Mouse (Mus musculus): Measurements from ENCODE around the gene Rsph3b. TPM values are rescaled to one million over a fixed set of nuclear protein-coding genes. Genes with fewer than 3 reads are reported as not detected.
A peak's percentile ranks its signal among the peaks of the same experiment; 100 is the strongest.

Rsph3b gene
- polyA plus RNA-seq, 1 experiment: 19.4 TPM

DNA sequence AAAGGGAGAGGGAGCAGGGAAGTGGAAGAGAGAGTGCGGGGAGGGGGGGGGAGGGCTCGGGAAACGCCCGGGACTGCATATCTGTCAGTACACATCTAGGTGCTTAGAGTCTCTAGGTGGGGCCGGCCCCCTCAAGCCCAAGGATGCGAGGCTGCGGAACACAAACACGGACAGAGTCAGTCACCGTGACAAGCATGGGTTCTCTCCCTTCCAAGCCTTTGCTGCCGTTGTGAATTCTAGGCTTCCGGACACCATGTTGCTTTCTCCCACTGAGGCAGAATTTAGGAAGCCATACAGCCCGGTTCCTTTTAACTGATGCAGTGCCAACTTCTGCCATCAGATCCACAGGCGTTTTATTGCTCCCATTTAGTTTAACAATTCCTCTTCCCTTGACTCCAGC is 83.6 kb downstream of the Rsph3b start:
- Histone ChIP-seq H3K36me3 (ENCODE audit: control insufficient read depth, insufficient read depth, low read length) (no peaks in the 10 kb centered on the region), H3K27me3 (ENCODE audit: control insufficient read depth, insufficient read depth, low read length) (no peaks in the 10 kb centered on the region), H3K4me1 (replicated peaks; ENCODE audit: control insufficient read depth, insufficient read depth, low read length) (peaks cover 18% of the 10 kb centered on the region), H3K4me3 (ENCODE audit: control insufficient read depth, insufficient read depth, low read length) (no peak overlapping the region), H3K27ac (ENCODE audit: control insufficient read depth, insufficient read depth, low read length) (no peak overlapping the region)
- no peak for DNase-seq
- TF ChIP-seq POLR2A (IDR thresholded peaks at IDR 0.05; ENCODE audit: control insufficient read depth, extremely low read depth, insufficient read depth, low read length, poor library complexity) (no peak), CTCF (IDR thresholded peaks at IDR 0.05; ENCODE audit: borderline replicate concordance, control insufficient read depth, extremely low read depth, insufficient read depth, low read length, poor library complexity) (no peak)
- WGBS: 87% methylated on average over 13 of the region's 13 CpGs

DNA sequence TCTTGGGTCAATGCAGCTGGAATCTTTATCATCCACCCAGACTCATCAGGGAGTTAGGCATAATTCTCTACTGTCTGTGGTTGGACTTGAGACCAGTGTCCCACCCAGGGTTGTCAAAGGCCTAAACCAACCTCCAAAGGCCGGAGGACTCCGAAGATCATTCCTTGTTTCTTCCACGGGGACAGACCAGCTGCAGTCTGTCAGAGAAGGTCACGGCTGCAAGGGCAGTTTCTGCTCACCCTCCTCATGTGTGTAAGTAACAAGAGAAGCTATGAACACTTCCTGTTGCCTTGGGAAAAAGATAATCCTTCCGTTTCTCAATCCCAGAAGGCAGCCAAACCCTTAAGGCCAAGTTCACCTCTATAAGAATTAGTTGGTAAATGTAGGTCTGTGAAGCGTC is 85.0 kb downstream of the Rsph3b start:
- WGBS: 94% methylated on average over 6 of the region's 6 CpGs
- H3K4me3 ChIP-seq (ENCODE audit: control insufficient read depth, insufficient read depth, low read length): no peak overlapping the region
- H3K36me3 ChIP-seq (ENCODE audit: control insufficient read depth, insufficient read depth, low read length): no peaks in the 10 kb centered on the region
- TF ChIP-seq CTCF (IDR thresholded peaks at IDR 0.05; ENCODE audit: borderline replicate concordance, control insufficient read depth, extremely low read depth, insufficient read depth, low read length, poor library complexity) (no peak), POLR2A (IDR thresholded peaks at IDR 0.05; ENCODE audit: control insufficient read depth, extremely low read depth, insufficient read depth, low read length, poor library complexity) (no peak)
- H3K4me1 ChIP-seq (replicated peaks; ENCODE audit: control insufficient read depth, insufficient read depth, low read length): peaks cover 15% of the 10 kb centered on the region
- no peak overlapping the region for H3K27ac ChIP-seq (ENCODE audit: control insufficient read depth, insufficient read depth, low read length)
- no peaks in the 10 kb centered on the region for H3K27me3 ChIP-seq (ENCODE audit: control insufficient read depth, insufficient read depth, low read length)
- no peak for DNase-seq

DNA sequence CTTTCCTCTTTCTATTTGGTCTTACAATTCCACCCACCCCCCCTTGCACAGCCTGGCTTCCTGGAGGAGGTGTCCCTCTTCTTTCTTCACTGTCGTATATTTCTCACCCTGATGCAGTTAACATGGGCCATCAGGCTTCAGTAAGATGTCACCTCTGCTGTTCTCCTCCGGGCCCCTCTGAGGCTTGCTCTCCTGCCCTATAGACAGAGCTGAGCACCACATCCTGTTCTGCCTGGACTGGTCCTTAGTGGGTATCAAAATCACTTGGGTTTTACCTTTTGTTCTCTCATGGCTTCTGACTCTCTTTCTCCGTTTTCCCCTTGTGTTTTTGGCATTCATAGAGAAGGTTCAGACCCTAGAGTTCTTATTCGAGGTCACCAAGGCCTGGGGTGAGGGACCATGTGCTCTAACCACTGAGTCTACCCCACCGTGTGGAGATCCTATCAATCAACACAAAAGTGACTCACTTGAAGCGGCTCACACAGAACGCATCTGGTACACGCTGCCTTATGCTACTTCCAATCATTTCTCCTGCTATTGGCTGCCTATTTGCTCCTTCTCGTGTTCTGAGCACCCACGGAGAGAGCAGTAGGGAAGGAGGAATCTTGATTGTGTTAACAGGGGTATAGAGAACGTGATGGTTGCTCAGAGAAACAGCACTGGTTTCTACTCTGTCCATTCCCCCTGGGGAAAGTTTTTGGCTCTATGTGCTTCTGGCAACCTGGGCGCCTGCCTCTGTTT is 86.3 kb downstream of the Rsph3b start:
- Histone ChIP-seq H3K27ac (ENCODE audit: control insufficient read depth, insufficient read depth, low read length) (no peak overlapping the region), H3K36me3 (ENCODE audit: control insufficient read depth, insufficient read depth, low read length) (no peaks in the 10 kb centered on the region), H3K4me1 (replicated peaks; ENCODE audit: control insufficient read depth, insufficient read depth, low read length) (peaks cover 11% of the 10 kb centered on the region), H3K27me3 (ENCODE audit: control insufficient read depth, insufficient read depth, low read length) (no peaks in the 10 kb centered on the region), H3K4me3 (ENCODE audit: control insufficient read depth, insufficient read depth, low read length) (peak overlapping the region; percentile 46)
- 74% methylated on average over 12 of the region's 12 CpGs for WGBS
- TF ChIP-seq CTCF (IDR thresholded peaks at IDR 0.05; ENCODE audit: borderline replicate concordance, control insufficient read depth, extremely low read depth, insufficient read depth, low read length, poor library complexity) (no peak), POLR2A (IDR thresholded peaks at IDR 0.05; ENCODE audit: control insufficient read depth, extremely low read depth, insufficient read depth, low read length, poor library complexity) (no peak)
- no peak for DNase-seq

DNA sequence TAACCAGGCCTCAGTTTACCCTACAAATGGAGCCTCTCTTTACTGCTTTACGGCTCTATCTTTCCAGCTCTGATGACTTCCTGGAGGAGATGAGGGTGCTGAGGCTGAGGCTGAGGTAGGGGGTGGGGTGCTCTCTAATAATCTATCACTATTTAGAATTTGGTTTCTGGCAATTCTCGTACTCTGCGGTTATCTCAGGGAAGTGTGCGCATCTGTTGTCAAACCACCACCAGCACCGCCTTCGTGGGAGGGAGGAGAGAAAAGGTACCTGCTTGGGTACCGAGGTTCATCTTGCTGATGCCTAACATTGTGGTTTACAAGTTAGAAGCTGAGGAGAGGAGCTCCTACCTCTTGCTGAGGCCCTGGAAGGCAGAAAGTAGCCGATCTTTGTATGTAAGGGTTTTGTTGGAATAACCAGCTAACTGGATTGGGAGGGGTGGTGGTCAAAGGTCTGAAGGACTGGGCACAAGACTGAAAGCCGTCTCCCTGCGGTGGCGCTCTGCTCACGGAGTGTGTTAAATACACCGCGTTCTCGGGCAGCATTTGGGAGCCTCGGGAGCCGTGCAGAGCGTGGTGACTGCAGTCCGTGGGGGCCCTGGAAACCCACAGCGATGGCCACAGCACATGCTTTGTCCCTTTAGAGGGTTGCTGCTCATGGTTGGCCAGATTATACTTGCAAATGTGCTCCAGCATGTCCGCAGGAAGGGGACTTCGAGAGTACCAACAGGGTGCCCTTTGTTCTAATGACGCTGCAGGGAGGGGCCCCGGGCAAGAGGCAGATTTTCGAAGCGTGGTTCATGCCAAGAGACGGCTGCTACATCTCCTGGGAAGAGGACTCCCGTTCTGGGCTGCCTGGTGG is 87.1 kb downstream of the Rsph3b start:
- peak; percentile 33 for DNase-seq
- Histone ChIP-seq H3K27me3 (ENCODE audit: control insufficient read depth, insufficient read depth, low read length) (no peaks in the 10 kb centered on the region), H3K27ac (ENCODE audit: control insufficient read depth, insufficient read depth, low read length) (no peak overlapping the region), H3K36me3 (ENCODE audit: control insufficient read depth, insufficient read depth, low read length) (no peaks in the 10 kb centered on the region), H3K4me3 (ENCODE audit: control insufficient read depth, insufficient read depth, low read length) (peak overlapping the region; percentile 46), H3K4me1 (replicated peaks; ENCODE audit: control insufficient read depth, insufficient read depth, low read length) (peaks cover 11% of the 10 kb centered on the region)
- WGBS: 4% methylated on average over 28 of the region's 28 CpGs
- TF ChIP-seq CTCF (IDR thresholded peaks at IDR 0.05; ENCODE audit: borderline replicate concordance, control insufficient read depth, extremely low read depth, insufficient read depth, low read length, poor library complexity) (no peak), POLR2A (IDR thresholded peaks at IDR 0.05; ENCODE audit: control insufficient read depth, extremely low read depth, insufficient read depth, low read length, poor library complexity) (0 out of 2 replicates have a peak, but pooled peaks have one; percentile 8)

DNA sequence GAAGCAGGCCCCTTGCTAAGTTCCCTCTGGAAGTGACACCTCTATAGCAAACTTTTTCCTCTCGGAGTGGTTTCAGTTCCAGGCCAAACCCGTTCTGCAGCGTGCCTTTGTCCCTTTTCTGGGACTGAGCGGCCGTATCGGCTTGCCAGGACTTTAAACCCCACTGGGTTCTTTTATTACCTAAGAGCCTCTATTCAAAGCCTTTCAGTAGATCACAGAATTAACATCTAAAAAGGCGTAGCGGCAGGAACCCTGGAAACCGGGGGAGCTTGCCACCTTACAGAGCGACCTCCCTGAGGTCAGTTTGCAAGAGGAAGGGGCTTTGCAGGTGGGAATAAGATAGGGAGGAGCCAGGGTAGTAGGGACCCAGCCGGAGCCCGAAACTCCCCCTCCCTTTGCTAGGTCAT is 88.0 kb downstream of the Rsph3b start:
- Histone ChIP-seq H3K4me1 (replicated peaks; ENCODE audit: control insufficient read depth, insufficient read depth, low read length) (peaks cover 11% of the 10 kb centered on the region), H3K4me3 (ENCODE audit: control insufficient read depth, insufficient read depth, low read length) (no peak overlapping the region), H3K36me3 (ENCODE audit: control insufficient read depth, insufficient read depth, low read length) (no peaks in the 10 kb centered on the region), H3K27ac (ENCODE audit: control insufficient read depth, insufficient read depth, low read length) (no peak overlapping the region), H3K27me3 (ENCODE audit: control insufficient read depth, insufficient read depth, low read length) (no peaks in the 10 kb centered on the region)
- no peak for TF ChIP-seq CTCF (IDR thresholded peaks at IDR 0.05; ENCODE audit: borderline replicate concordance, control insufficient read depth, extremely low read depth, insufficient read depth, low read length, poor library complexity)
- TF ChIP-seq POLR2A (IDR thresholded peaks at IDR 0.05; ENCODE audit: control insufficient read depth, extremely low read depth, insufficient read depth, low read length, poor library complexity): no peak
- no peak for DNase-seq
- 90% methylated on average over 12 of the region's 12 CpGs for WGBS

DNA sequence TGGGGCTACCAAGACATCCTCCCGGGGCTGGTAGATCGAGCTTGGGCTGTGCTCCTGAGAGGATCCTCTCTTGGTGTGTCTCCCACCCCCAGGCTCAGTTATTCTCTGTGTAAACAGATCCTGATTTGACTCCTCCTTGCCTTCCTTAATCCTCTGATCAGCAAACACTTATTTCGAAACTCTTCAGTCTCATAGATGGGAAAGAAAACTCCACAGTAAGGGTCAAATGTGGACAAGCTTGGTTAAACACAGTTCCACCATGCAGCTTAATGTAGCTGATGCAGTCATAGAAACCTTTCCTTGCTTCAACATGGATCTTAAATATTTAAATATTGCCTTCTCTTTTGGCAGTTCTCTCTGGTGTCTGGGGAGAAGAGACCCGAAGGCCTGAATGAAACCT is 88.4 kb downstream of the Rsph3b start:
- TF ChIP-seq CTCF (IDR thresholded peaks at IDR 0.05; ENCODE audit: borderline replicate concordance, control insufficient read depth, extremely low read depth, insufficient read depth, low read length, poor library complexity): no peak
- no peak for TF ChIP-seq POLR2A (IDR thresholded peaks at IDR 0.05; ENCODE audit: control insufficient read depth, extremely low read depth, insufficient read depth, low read length, poor library complexity)
- Histone ChIP-seq H3K4me1 (replicated peaks; ENCODE audit: control insufficient read depth, insufficient read depth, low read length) (peaks cover 11% of the 10 kb centered on the region), H3K27ac (ENCODE audit: control insufficient read depth, insufficient read depth, low read length) (no peak overlapping the region)

More for the DNA sequence above, 88.4 kb downstream of the Rsph3b start:
- DNase-seq: no peak
- no peaks in the 10 kb centered on the region for H3K27me3 ChIP-seq (ENCODE audit: control insufficient read depth, insufficient read depth, low read length)
- 82% methylated on average over 4 of the region's 4 CpGs for WGBS
- no peak overlapping the region for H3K4me3 ChIP-seq (ENCODE audit: control insufficient read depth, insufficient read depth, low read length)
- no peaks in the 10 kb centered on the region for H3K36me3 ChIP-seq (ENCODE audit: control insufficient read depth, insufficient read depth, low read length)

Other genes starting within 250 kb of the Rsph3b start
- gene Ezr, start 165.9 kb downstream of the Rsph3b start, polyA plus RNA-seq (2012; rRNA removed): 149 and 189 TPM in 2 replicates
- gene Tagap1, start 12.5 kb upstream of the Rsph3b start, polyA plus RNA-seq (2012; rRNA removed): 68.6 and 78.0 TPM in 2 replicates
- gene Rnaset2b, start 22.0 kb upstream of the Rsph3b start, polyA plus RNA-seq (2012; rRNA removed): 130 and 196 TPM in 2 replicates
- gene Gm49721, start 30.2 kb upstream of the Rsph3b start, polyA plus RNA-seq (2012; rRNA removed): 9.6 and 9.8 TPM in 2 replicates
- 0.54 and 0.61 TPM in 2 replicates for gene Gm1604a, start 76.9 kb upstream of the Rsph3b start, polyA plus RNA-seq (2012; rRNA removed)
- gene Rps6ka2, start 221.4 kb upstream of the Rsph3b start, polyA plus RNA-seq (2012; rRNA removed): 7.4 and 8.8 TPM in 2 replicates

Data from thymus, adult 2 months (tissue).